Mouse (Mus musculus) heart, embryonic 13.5 days (tissue): ENCODE measurements around the gene Cggbp1. TPM values are rescaled to one million over a fixed set of nuclear protein-coding genes. Genes with fewer than 3 reads are reported as not detected.

Experiments used
- ATAC-seq: fragments of 200-750 bp; cut with Nextera tagmentation; 2 replicates; pipeline ENCODE4 v1.8.0; 2017; ENCODE audit warnings: moderate TSS enrichment; ENCODE audit not compliant: insufficient number of reproducible peaks, low FRiP score, low TSS enrichment; ENCODE audit errors: extremely low read depth
- H3K27ac ChIP-seq: fragments of 300-500 bp; sonication (generic); replicated peaks from 2 replicates; pipeline ENCODE4 v1.5.1; 2015; ENCODE audit warnings: moderate library complexity, mild to moderate bottlenecking, inconsistent platforms
- H3K27me3 ChIP-seq: fragments of 300-500 bp; sonication (generic); replicated peaks from 2 replicates; pipeline ENCODE4 v1.6.1; 2015; ENCODE audit warnings: mild to moderate bottlenecking, inconsistent platforms
- H3K36me3 ChIP-seq: fragments of 300-500 bp; sonication (generic); 2 replicates; pipeline ENCODE4 v1.6.1; 2015; ENCODE audit warnings: mild to moderate bottlenecking, inconsistent platforms
- H3K4me1 ChIP-seq: fragments of 300-500 bp; sonication (generic); 2 replicates; pipeline ENCODE4 v1.6.1; 2015; ENCODE audit warnings: inconsistent platforms
- H3K4me2 ChIP-seq: fragments of 300-500 bp; sonication (generic); 2 replicates; pipeline ENCODE4 v1.6.1; 2015; ENCODE audit warnings: inconsistent platforms, mild to moderate bottlenecking, moderate library complexity
- H3K4me3 ChIP-seq: fragments of 300-500 bp; sonication (generic); 2 replicates; pipeline ENCODE4 v1.5.1; 2015; ENCODE audit warnings: moderate library complexity, mild to moderate bottlenecking, inconsistent platforms
- H3K9ac ChIP-seq: fragments of 300-500 bp; sonication (generic); 2 replicates; pipeline ENCODE4 v1.6.1; 2015; ENCODE audit warnings: inconsistent platforms, mild to moderate bottlenecking, moderate library complexity
- H3K9me3 ChIP-seq: fragments of 300-500 bp; sonication (generic); 2 replicates; pipeline ENCODE4 v1.6.1; 2016; ENCODE audit warnings: inconsistent platforms
- WGBS: fragments of 180-500 bp; shearing (Covaris S2); methylation state at CpG from one replicate; pipeline ENCODE4 v1.1.7; 2015; ENCODE audit warnings: mixed read lengths; 5-methylcytosine and 5-hydroxymethylcytosine counted together
- polyA plus RNA-seq: library from polyadenylated mRNA; unstranded; fragments of >200 nt; fragmentation: Nextera tagmentation; extraction: Ambion mirVana; gene quantifications from 2 replicates; pipeline ENCODE4 v1.2.1, GENCODE M21; 2015

The Cggbp1 gene
- polyA plus RNA-seq, 1 experiment from 2014 or later: 42.7 TPM

- Histone ChIP-seq H3K4me3 (no peak overlapping the region), H3K9me3 (no peaks in the 10 kb centered on the region), H3K4me2 (no peak overlapping the region), H3K9ac (no peak overlapping the region), H3K27me3 (no peaks in the 10 kb centered on the region), H3K27ac (no peak overlapping the region), H3K36me3 (no peaks in the 10 kb centered on the region), H3K4me1 (no peaks in the 10 kb centered on the region)
- no peak for ATAC-seq
- 91% methylated on average over 10 of the region's 10 CpGs for WGBS
These were observed 23.6 kb downstream of the Cggbp1 start for GRCm38 (mm10) chr16:64875384-64875783.

GRCm38 (mm10) chr16:64875822-64876221 is 24.0 kb downstream of the Cggbp1 start:
- Histone ChIP-seq H3K4me2 (no peak overlapping the region), H3K9ac (no peak overlapping the region), H3K4me1 (no peaks in the 10 kb centered on the region), H3K27me3 (no peaks in the 10 kb centered on the region), H3K4me3 (no peak overlapping the region), H3K27ac (no peak overlapping the region), H3K9me3 (no peaks in the 10 kb centered on the region), H3K36me3 (no peaks in the 10 kb centered on the region)
- WGBS: 91% methylated on average over 1 of the region's 1 CpGs
- ATAC-seq: no peak

GRCm38 (mm10) chr16:64876631-64877265 is 25.0 kb downstream of the Cggbp1 start:
- Histone ChIP-seq H3K27ac (no peak overlapping the region), H3K4me2 (no peak overlapping the region), H3K9me3 (no peaks in the 10 kb centered on the region), H3K4me1 (no peaks in the 10 kb centered on the region), H3K27me3 (no peaks in the 10 kb centered on the region), H3K4me3 (no peak overlapping the region), H3K9ac (no peak overlapping the region), H3K36me3 (no peaks in the 10 kb centered on the region)
- 69% methylated on average over 4 of the region's 4 CpGs for WGBS
- ATAC-seq: no peak

- no peak for ATAC-seq
- Histone ChIP-seq H3K4me2 (no peak overlapping the region), H3K9me3 (no peaks in the 10 kb centered on the region), H3K27me3 (no peaks in the 10 kb centered on the region), H3K9ac (no peak overlapping the region), H3K27ac (no peak overlapping the region), H3K4me3 (no peak overlapping the region), H3K4me1 (no peaks in the 10 kb centered on the region), H3K36me3 (no peaks in the 10 kb centered on the region)
- 81% methylated on average over 3 of the region's 3 CpGs for WGBS
These were observed 25.5 kb downstream of the Cggbp1 start for GRCm38 (mm10) chr16:64877314-64877713.

GRCm38 (mm10) chr16:64878611-64879132 is 26.9 kb downstream of the Cggbp1 start:
- no peak for ATAC-seq
- Histone ChIP-seq H3K4me2 (no peak overlapping the region), H3K27me3 (no peaks in the 10 kb centered on the region), H3K27ac (no peak overlapping the region), H3K9me3 (no peaks in the 10 kb centered on the region), H3K36me3 (no peaks in the 10 kb centered on the region), H3K4me3 (no peak overlapping the region), H3K9ac (no peak overlapping the region), H3K4me1 (peaks cover under 1% of the 10 kb centered on the region)
- WGBS: 80% methylated on average over 3 of the region's 3 CpGs

- Histone ChIP-seq H3K4me2 (no peak overlapping the region), H3K36me3 (no peaks in the 10 kb centered on the region), H3K9ac (no peak overlapping the region), H3K27ac (no peak overlapping the region), H3K4me1 (peaks cover 11% of the 10 kb centered on the region), H3K4me3 (no peak overlapping the region), H3K9me3 (no peaks in the 10 kb centered on the region), H3K27me3 (no peaks in the 10 kb centered on the region)
- no peak for ATAC-seq
- 56% methylated on average over 5 of the region's 5 CpGs for WGBS
These were observed 27.9 kb downstream of the Cggbp1 start for GRCm38 (mm10) chr16:64879735-64880134.

GRCm38 (mm10) chr16:64880986-64881385 is 29.2 kb downstream of the Cggbp1 start:
- no peak for ATAC-seq
- Histone ChIP-seq H3K27me3 (no peaks in the 10 kb centered on the region), H3K9ac (no peak overlapping the region), H3K4me1 (peaks cover 16% of the 10 kb centered on the region), H3K4me3 (no peak overlapping the region), H3K27ac (no peak overlapping the region), H3K4me2 (no peak overlapping the region), H3K36me3 (no peaks in the 10 kb centered on the region), H3K9me3 (no peaks in the 10 kb centered on the region)
- 66% methylated on average over 3 of the region's 3 CpGs for WGBS

GRCm38 (mm10) chr16:64881442-64881841 is 29.6 kb downstream of the Cggbp1 start:
- no peaks in the 10 kb centered on the region for H3K27me3 ChIP-seq
- 71% methylated on average over 2 of the region's 2 CpGs for WGBS
- no peak for ATAC-seq

GRCm38 (mm10) chr16:64883896-64884295 is 32.1 kb downstream of the Cggbp1 start:
- 27% methylated on average over 5 of the region's 5 CpGs for WGBS
- no peak for ATAC-seq
- H3K4me3 ChIP-seq: no peak overlapping the region
- H3K36me3 ChIP-seq: no peaks in the 10 kb centered on the region
- peak overlapping the region; percentile 38 for H3K4me2 ChIP-seq
- H3K27ac ChIP-seq: no peak overlapping the region; the same call in 1 of the 2 replicates
- 0 out of 2 replicates have a peak overlapping the region, but pooled peaks have one; percentile 19 for H3K9ac ChIP-seq
- H3K9me3 ChIP-seq: peaks cover 5% of the 10 kb centered on the region; the same call in 1 of the 2 replicates
- H3K27me3 ChIP-seq: no peaks in the 10 kb centered on the region
- peaks cover 16% of the 10 kb centered on the region for H3K4me1 ChIP-seq

More at GRCm38 (mm10) chr16:64881442-64881841, 29.6 kb downstream of the Cggbp1 start:
- Histone ChIP-seq H3K4me1 (peaks cover 16% of the 10 kb centered on the region), H3K9me3 (no peaks in the 10 kb centered on the region), H3K27ac (no peak overlapping the region), H3K36me3 (no peaks in the 10 kb centered on the region), H3K4me2 (no peak overlapping the region), H3K4me3 (no peak overlapping the region), H3K9ac (no peak overlapping the region)

- Histone ChIP-seq H3K27ac (no peak overlapping the region; the same call in 1 of the 2 replicates), H3K4me1 (peaks cover 16% of the 10 kb centered on the region), H3K9me3 (peaks cover 9% of the 10 kb centered on the region; the same call in 1 of the 2 replicates), H3K9ac (0 out of 2 replicates have a peak overlapping the region, but pooled peaks have one; percentile 19), H3K4me2 (peak overlapping the region; percentile 38), H3K36me3 (no peaks in the 10 kb centered on the region), H3K27me3 (no peaks in the 10 kb centered on the region), H3K4me3 (no peak overlapping the region)
- no peak for ATAC-seq
- 4% methylated on average over 3 of the region's 3 CpGs for WGBS
These were observed 32.6 kb downstream of the Cggbp1 start for GRCm38 (mm10) chr16:64884420-64884838.

- H3K4me3 ChIP-seq: no peak overlapping the region
- 32% methylated on average over 3 of the region's 3 CpGs for WGBS
These were observed 33.3 kb downstream of the Cggbp1 start for GRCm38 (mm10) chr16:64885142-64885541.

GRCm38 (mm10) chr16:64885547-64885946 is 33.8 kb downstream of the Cggbp1 start:
- no peak overlapping the region for H3K9ac ChIP-seq
- H3K36me3 ChIP-seq: no peaks in the 10 kb centered on the region
- peaks cover 11% of the 10 kb centered on the region; the same call in 1 of the 2 replicates for H3K9me3 ChIP-seq
- peaks cover 16% of the 10 kb centered on the region for H3K4me1 ChIP-seq
- ATAC-seq: no peak
- 41% methylated on average over 4 of the region's 4 CpGs for WGBS
- H3K4me2 ChIP-seq: no peak overlapping the region
- H3K4me3 ChIP-seq: no peak overlapping the region
- no peaks in the 10 kb centered on the region for H3K27me3 ChIP-seq
- H3K27ac ChIP-seq: no peak overlapping the region

More at GRCm38 (mm10) chr16:64885142-64885541, 33.3 kb downstream of the Cggbp1 start:
- no peak for ATAC-seq
- Histone ChIP-seq H3K4me1 (peaks cover 16% of the 10 kb centered on the region), H3K27me3 (no peaks in the 10 kb centered on the region), H3K27ac (no peak overlapping the region), H3K9me3 (peaks cover 11% of the 10 kb centered on the region; the same call in 1 of the 2 replicates), H3K36me3 (no peaks in the 10 kb centered on the region), H3K4me2 (no peak overlapping the region), H3K9ac (no peak overlapping the region)
